Mouse (Mus musculus): ENCODE results near the gene Dnmt3a. TPM values are rescaled to one million over a fixed set of nuclear protein-coding genes. Genes with fewer than 3 reads are reported as not detected.
A peak's percentile ranks its signal among the peaks of the same experiment; 100 is the strongest.

Dnmt3a gene
- total RNA-seq, 2 experiments from 2014 or later, result 75.4 to 79.8 TPM

GRCm38 (mm10) chr12:3855762-3856501 is 50.1 kb downstream of the Dnmt3a start:
- DNase-seq, result no peak

- DNase-seq, result no peak
Measured at GRCm38 (mm10) chr12:3856748-3857147, 50.9 kb downstream of the Dnmt3a start.

GRCm38 (mm10) chr12:3857231-3857630 is 51.4 kb downstream of the Dnmt3a start:
- no peak for DNase-seq

GRCm38 (mm10) chr12:3857773-3858172 is 52.0 kb downstream of the Dnmt3a start:
- DNase-seq, result no peak

- no peak for DNase-seq
Measured at GRCm38 (mm10) chr12:3858754-3859153, 52.9 kb downstream of the Dnmt3a start.

- no peak for DNase-seq
Measured at GRCm38 (mm10) chr12:3859545-3859944, 53.7 kb downstream of the Dnmt3a start.

- DNase-seq, result no peak
Measured at GRCm38 (mm10) chr12:3860005-3860404, 54.2 kb downstream of the Dnmt3a start.

- DNase-seq, result no peak
Measured at GRCm38 (mm10) chr12:3861665-3862228, 55.9 kb downstream of the Dnmt3a start.

GRCm38 (mm10) chr12:3862253-3862652 is 56.4 kb downstream of the Dnmt3a start:
- no peak for DNase-seq

GRCm38 (mm10) chr12:3864208-3864607 is 58.4 kb downstream of the Dnmt3a start:
- DNase-seq, result no peak

- no peak for DNase-seq
Measured at GRCm38 (mm10) chr12:3865594-3865993, 59.8 kb downstream of the Dnmt3a start.

- no peak for DNase-seq
Measured at GRCm38 (mm10) chr12:3866654-3867370, 61.0 kb downstream of the Dnmt3a start.

GRCm38 (mm10) chr12:3868115-3868514 is 62.3 kb downstream of the Dnmt3a start:
- no peak for DNase-seq

GRCm38 (mm10) chr12:3868676-3869458 is 63.1 kb downstream of the Dnmt3a start:
- DNase-seq, result no peak

GRCm38 (mm10) chr12:3870024-3870423 is 64.2 kb downstream of the Dnmt3a start:
- DNase-seq, result no peak

GRCm38 (mm10) chr12:3870859-3871462 is 65.2 kb downstream of the Dnmt3a start:
- no peak for DNase-seq

- DNase-seq, result peak; percentile 64 to 71
Measured at GRCm38 (mm10) chr12:3871637-3872036, 65.8 kb downstream of the Dnmt3a start.

- no peak for DNase-seq
Measured at GRCm38 (mm10) chr12:3872410-3873230, 66.8 kb downstream of the Dnmt3a start.

- DNase-seq, result no peak
Measured at GRCm38 (mm10) chr12:3875474-3875873, 69.7 kb downstream of the Dnmt3a start.

GRCm38 (mm10) chr12:3877376-3877775 is 71.6 kb downstream of the Dnmt3a start:
- no peak for DNase-seq

GRCm38 (mm10) chr12:3881474-3881873 is 75.7 kb downstream of the Dnmt3a start:
- DNase-seq, result no peak

All from layer of hippocampus, postnatal 36 days (tissue).